Mouse (Mus musculus): Measurements from ENCODE around the gene Ccng1. TPM values are rescaled to one million over a fixed set of nuclear protein-coding genes. Genes with fewer than 3 reads are reported as not detected.
A peak's percentile ranks its signal among the peaks of the same experiment; 100 is the strongest.
"Not testable (repeated sequence)": the region's sequence is repeated elsewhere in the genome, so short reads cannot be mapped to it uniquely, and the experiment has no call there.

Gene Ccng1
- polyA plus RNA-seq, 1 experiment: 165 TPM

DNA sequence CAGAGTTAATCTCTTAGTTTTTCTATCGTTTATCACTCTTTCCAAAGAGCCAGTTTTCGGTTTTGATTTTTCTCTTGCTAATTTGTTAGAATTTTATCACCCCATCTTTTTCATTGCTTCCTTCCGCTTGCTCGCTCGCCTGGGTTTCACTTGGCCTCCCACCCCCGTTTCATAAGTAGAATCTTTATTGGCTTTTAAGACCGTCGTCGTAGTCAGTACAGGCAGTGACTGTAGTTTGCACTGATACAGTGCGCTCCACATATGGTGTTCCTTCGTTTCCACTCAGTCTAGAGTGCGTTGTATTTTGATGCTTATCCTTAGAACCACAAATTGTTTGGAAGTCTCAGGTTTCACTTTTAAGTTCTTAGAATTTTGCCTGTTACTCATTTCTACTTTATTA is 8.8 kb downstream of the Ccng1 start:
- H3K4me1 ChIP-seq (ENCODE audit: control insufficient read depth, insufficient read depth, insufficient read length, low read length): no peaks in the 10 kb centered on the region

GRCm38 (mm10) chr11:40744348-40744747 is 10.8 kb downstream of the Ccng1 start:
- Histone ChIP-seq H3K27ac (replicated peaks; ENCODE audit: low read depth, low read length) (no peak overlapping the region), H3K4me3 (ENCODE audit: insufficient read depth, low read depth, low read length) (no peak overlapping the region), H3K4me1 (ENCODE audit: control insufficient read depth, insufficient read depth, insufficient read length, low read length) (no peaks in the 10 kb centered on the region)

More for the DNA sequence above, 8.8 kb downstream of the Ccng1 start:
- Histone ChIP-seq H3K27ac (replicated peaks; ENCODE audit: low read depth, low read length) (no peak overlapping the region), H3K4me3 (ENCODE audit: insufficient read depth, low read depth, low read length) (no peak overlapping the region)

DNA sequence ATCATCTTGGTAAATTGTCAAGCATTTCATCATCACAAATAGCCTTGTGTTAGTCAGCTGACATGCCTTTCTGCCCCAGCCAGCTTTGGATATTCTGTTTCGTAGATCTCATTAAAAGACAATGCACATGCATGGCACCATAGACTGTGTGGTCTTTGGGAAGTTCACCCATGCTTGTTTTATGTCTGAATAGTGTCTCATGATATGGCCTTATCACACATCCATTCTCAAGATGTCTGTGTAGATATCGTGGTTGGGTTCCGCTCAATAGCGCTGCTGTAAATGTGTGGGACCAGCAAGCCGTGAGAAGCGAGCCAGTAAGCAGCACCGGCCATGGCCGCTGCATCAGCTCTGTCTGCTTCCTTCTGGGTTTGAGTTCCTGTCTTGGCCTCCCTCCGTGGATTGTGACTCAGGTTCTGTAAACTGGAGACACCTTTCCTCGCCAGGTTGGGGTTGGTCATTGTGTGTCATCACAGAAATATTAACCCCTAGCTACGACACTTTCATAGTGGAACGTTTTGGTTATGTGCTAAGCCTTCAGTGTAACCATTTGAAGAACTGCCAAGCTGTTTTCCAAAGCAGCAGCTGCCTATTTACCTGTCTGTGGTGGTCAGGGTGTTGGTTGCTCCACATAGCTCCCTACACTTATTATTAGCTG is 13.4 kb downstream of the Ccng1 start:
- Histone ChIP-seq H3K4me1 (ENCODE audit: control insufficient read depth, insufficient read depth, insufficient read length, low read length) (no peaks in the 10 kb centered on the region), H3K27ac (replicated peaks; ENCODE audit: low read depth, low read length) (no peak overlapping the region), H3K4me3 (ENCODE audit: insufficient read depth, low read depth, low read length) (no peak overlapping the region)

DNA sequence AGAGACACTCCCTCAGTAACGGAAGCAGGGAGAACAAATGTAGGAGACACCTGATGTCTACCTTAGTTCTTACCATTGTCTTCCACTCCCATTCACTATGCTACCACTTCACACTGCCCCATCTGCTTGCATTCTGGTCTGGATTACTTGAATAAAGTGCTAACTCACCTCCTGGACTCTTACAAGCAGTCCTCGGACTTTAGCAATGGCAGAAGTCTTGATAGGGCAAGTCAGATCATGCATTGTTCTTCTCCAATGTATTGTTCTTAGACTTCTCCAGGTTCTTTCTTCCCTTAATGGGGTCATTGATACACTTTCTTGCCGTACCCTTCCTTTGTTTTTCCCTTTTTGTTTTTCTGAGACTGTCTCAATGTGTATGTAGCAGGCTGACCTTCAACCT is 17.7 kb downstream of the Ccng1 start:
- H3K4me3 ChIP-seq (ENCODE audit: insufficient read depth, low read depth, low read length): no peak overlapping the region
- no peak overlapping the region for H3K27ac ChIP-seq (replicated peaks; ENCODE audit: low read depth, low read length)
- H3K4me1 ChIP-seq (ENCODE audit: control insufficient read depth, insufficient read depth, insufficient read length, low read length): no peaks in the 10 kb centered on the region

DNA sequence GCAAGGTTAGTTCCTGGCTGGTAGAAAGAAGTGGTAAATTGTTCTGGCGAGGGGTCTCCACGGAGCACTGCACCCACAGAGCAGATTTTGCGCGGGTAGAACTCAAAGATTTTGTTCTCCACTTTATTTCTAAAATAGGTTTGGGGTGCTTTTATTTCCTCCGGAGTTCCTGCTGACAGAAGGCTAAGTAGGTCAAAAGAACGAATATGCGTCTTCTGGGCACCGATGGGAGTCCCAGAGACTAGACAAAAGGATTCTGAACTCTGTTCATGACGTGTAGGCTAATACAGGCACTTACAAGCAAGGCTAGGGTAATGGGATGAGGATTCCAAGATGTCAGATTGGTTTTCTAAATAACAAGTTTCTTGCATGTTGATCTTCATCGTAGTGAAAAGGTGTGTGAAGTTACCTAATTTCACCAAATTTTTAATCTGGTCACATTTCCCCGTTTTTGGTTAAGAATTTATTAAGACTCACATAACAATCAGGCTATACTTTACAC is 20.8 kb downstream of the Ccng1 start:
- Histone ChIP-seq H3K4me1 (ENCODE audit: control insufficient read depth, insufficient read depth, insufficient read length, low read length) (no peaks in the 10 kb centered on the region), H3K4me3 (ENCODE audit: insufficient read depth, low read depth, low read length) (peak overlapping the region; percentile 92), H3K27ac (replicated peaks; ENCODE audit: low read depth, low read length) (peak overlapping the region; percentile 7; the same call in 1 of the 2 replicates)

DNA sequence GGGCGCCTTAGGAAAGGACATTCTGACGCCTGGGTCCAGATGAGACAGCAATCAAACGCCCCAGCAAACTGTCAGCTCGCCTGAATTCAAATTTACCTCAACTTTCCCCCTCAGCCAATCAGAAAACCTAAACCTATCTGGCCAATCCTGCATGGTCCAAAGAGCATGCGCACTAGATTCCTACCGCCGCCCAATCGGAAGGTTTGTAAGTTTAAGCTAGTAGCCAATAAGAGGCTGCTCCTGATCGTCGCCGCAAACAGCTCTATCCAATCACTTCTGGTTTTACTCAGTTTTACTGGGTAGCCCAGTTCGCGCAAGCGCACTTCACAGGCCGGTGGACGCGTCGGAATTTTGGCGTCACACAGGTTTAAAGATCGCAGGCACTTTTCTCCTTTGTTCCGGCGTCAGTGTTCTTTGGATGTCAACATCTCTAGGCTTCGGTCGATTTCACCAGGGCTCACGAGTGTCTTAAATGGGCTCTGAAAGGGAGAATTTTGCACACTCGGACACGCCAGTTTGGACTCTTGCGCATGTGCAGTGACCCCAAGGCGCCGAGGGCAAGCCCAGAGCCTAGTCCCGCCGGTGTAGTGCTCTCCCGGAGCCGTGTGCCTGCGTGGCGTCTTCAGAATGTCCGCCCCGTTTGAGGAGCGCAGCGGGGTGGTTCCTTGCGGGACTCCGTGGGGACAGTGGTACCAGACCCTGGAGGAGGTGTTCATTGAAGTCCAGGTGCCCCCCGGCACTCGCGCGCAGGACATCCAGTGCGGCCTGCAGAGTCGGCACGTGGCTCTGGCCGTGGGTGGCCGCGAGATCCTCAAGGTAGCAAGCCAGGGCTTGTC is 21.6 kb downstream of the Ccng1 start, which contains the start of the genes Hmmr and Nudcd2:
Gene Hmmr (minus strand): TSS at position 84 of the 836 bp plus-strand sequence.
Gene Nudcd2 (plus strand): TSS at position 329 of the 836 bp plus-strand sequence.
- H3K27ac ChIP-seq (replicated peaks; ENCODE audit: low read depth, low read length): peak within 1 kb of the TSS; percentile 51; the same call in 1 of the 2 replicates
- H3K4me1 ChIP-seq (ENCODE audit: control insufficient read depth, insufficient read depth, insufficient read length, low read length): no peaks in the 10 kb centered on the region
- peak within 1 kb of the TSS; percentile 92 for H3K4me3 ChIP-seq (ENCODE audit: insufficient read depth, low read depth, low read length)

- Histone ChIP-seq H3K4me1 (ENCODE audit: control insufficient read depth, insufficient read depth, insufficient read length, low read length) (no peaks in the 10 kb centered on the region), H3K4me3 (ENCODE audit: insufficient read depth, low read depth, low read length) (0 out of 2 replicates have a peak overlapping the region, but pooled peaks have one; percentile 4), H3K27ac (replicated peaks; ENCODE audit: low read depth, low read length) (no peak overlapping the region)
These were observed 22.1 kb downstream of the Ccng1 start for GRCm38 (mm10) chr11:40732997-40733338.

- H3K27ac ChIP-seq (replicated peaks; ENCODE audit: low read depth, low read length): no peak overlapping the region
- no peaks in the 10 kb centered on the region for H3K4me1 ChIP-seq (ENCODE audit: control insufficient read depth, insufficient read depth, insufficient read length, low read length)
- H3K4me3 ChIP-seq (ENCODE audit: insufficient read depth, low read depth, low read length): no peak overlapping the region
These were observed 36.8 kb downstream of the Ccng1 start for GRCm38 (mm10) chr11:40718324-40718723.

GRCm38 (mm10) chr11:40715524-40715923 is 39.6 kb downstream of the Ccng1 start:
- Histone ChIP-seq H3K4me1 (ENCODE audit: control insufficient read depth, insufficient read depth, insufficient read length, low read length) (no peaks in the 10 kb centered on the region), H3K27ac (replicated peaks; ENCODE audit: low read depth, low read length) (no peak overlapping the region), H3K4me3 (ENCODE audit: insufficient read depth, low read depth, low read length) (no peak overlapping the region)

GRCm38 (mm10) chr11:40713858-40714257 is 41.3 kb downstream of the Ccng1 start:
- Histone ChIP-seq H3K4me1 (ENCODE audit: control insufficient read depth, insufficient read depth, insufficient read length, low read length) (no peaks in the 10 kb centered on the region), H3K27ac (replicated peaks; ENCODE audit: low read depth, low read length) (no peak overlapping the region), H3K4me3 (ENCODE audit: insufficient read depth, low read depth, low read length) (no peak overlapping the region)

GRCm38 (mm10) chr11:40709899-40710298 is 45.2 kb downstream of the Ccng1 start:
- H3K27ac ChIP-seq (replicated peaks; ENCODE audit: low read depth, low read length); H3K4me3 ChIP-seq (ENCODE audit: insufficient read depth, low read depth, low read length); H3K4me1 ChIP-seq (ENCODE audit: control insufficient read depth, insufficient read depth, insufficient read length, low read length): not testable (repeated sequence)

Other genes with a start within 250 kb of the Ccng1 start
- gene Mat2b, start 60.1 kb downstream of the Ccng1 start, polyA plus RNA-seq (2012; ENCODE audit: insufficient read depth, insufficient read length, missing spikeins): 52.2 and 86.1 TPM in 2 replicates
- gene Hmmr, start 21.9 kb downstream of the Ccng1 start, polyA plus RNA-seq (2012; ENCODE audit: insufficient read depth, insufficient read length, missing spikeins): not detected in 2 replicates
- gene Nudcd2, start 21.6 kb downstream of the Ccng1 start, polyA plus RNA-seq (2012; ENCODE audit: insufficient read depth, insufficient read length, missing spikeins): 21.8 and 29.1 TPM in 2 replicates